Mouse (Mus musculus) forebrain, postnatal 0 days (tissue): ENCODE measurements around the gene Cdk4. TPM values are rescaled to one million over a fixed set of nuclear protein-coding genes. Genes with fewer than 3 reads are reported as not detected.

Experiments used
- ATAC-seq: fragments of 200-750 bp; cut with Nextera tagmentation; 2 replicates; pipeline ENCODE4 v1.8.0; 2017; ENCODE audit warnings: mild to moderate bottlenecking, moderate library complexity
- DNase-seq: peaks from one replicate; pipeline ENCODE4 v3.0.0-alpha.2; 2015
- H3K27ac ChIP-seq: fragments of 300-500 bp; sonication (generic); 2 replicates; pipeline ENCODE4 v1.5.1; 2014; ENCODE audit warnings: low read depth, mild to moderate bottlenecking, antibody characterized with exemption, low read length, moderate library complexity, mixed read lengths
- H3K27me3 ChIP-seq: fragments of 300-500 bp; sonication (generic); 2 replicates; pipeline ENCODE4 v1.6.1; 2014; ENCODE audit warnings: mild to moderate bottlenecking, low read length, mixed read lengths; ENCODE audit not compliant: insufficient read depth
- H3K36me3 ChIP-seq: fragments of 300-500 bp; sonication (generic); 2 replicates; pipeline ENCODE4 v1.6.1; 2014; ENCODE audit warnings: mild to moderate bottlenecking, moderate library complexity; ENCODE audit not compliant: insufficient read depth
- H3K4me1 ChIP-seq: fragments of 300-500 bp; sonication (generic); 2 replicates; pipeline ENCODE4 v1.6.1; 2014; ENCODE audit warnings: antibody characterized with exemption; ENCODE audit not compliant: insufficient read depth
- H3K4me2 ChIP-seq: fragments of 300-500 bp; sonication (generic); 2 replicates; pipeline ENCODE4 v1.6.1; 2014; ENCODE audit warnings: low read depth, mild to moderate bottlenecking, moderate library complexity
- H3K4me3 ChIP-seq: fragments of 300-500 bp; sonication (generic); 2 replicates; pipeline ENCODE4 v1.5.1; 2014; ENCODE audit warnings: low read depth, low read length, mixed read lengths
- H3K9ac ChIP-seq: fragments of 300-500 bp; sonication (generic); 2 replicates; pipeline ENCODE4 v1.6.1; 2014; ENCODE audit warnings: mild to moderate bottlenecking
- H3K9me3 ChIP-seq: fragments of 300-500 bp; sonication (generic); 2 replicates; pipeline ENCODE4 v1.6.1; 2016; ENCODE audit warnings: low read length
- CTCF ChIP-seq: sonication (generic); IDR thresholded peaks from 2 replicates; pipeline ENCODE4 v1.5.1; 2016; ENCODE audit warnings: antibody characterized with exemption, control low read depth, low read depth
- WGBS: fragments of 180-500 bp; shearing (Covaris S2); extraction: QIAGEN DNeasy Blood & Tissue Kit; methylation state at CpG from one replicate; pipeline ENCODE4 v1.1.7; 2014; 5-methylcytosine and 5-hydroxymethylcytosine counted together
- polyA plus RNA-seq: library from polyadenylated mRNA; unstranded; fragments of >200 nt; fragmentation: Nextera tagmentation; extraction: Ambion mirVana; gene quantifications from 2 replicates; pipeline ENCODE4 v1.2.1, GENCODE M21; 2015
- total RNA-seq: library from RNA; depleted of rRNA; stranded (reverse); fragments of >200 nt; gene quantifications from 2 replicates; pipeline ENCODE4 v1.2.3, GENCODE M21; 2014

The Cdk4 gene
- total and polyA plus RNA-seq, 2 experiments from 2014 or later = 445 to 656 TPM

GRCm38 (mm10) chr10:127062503-127062902 lies 831 bp upstream of the Cdk4 start:
- peak overlapping the region; percentile 88; the same call in 1 of the 2 replicates for H3K4me2 ChIP-seq
- H3K4me1 ChIP-seq = peaks cover 20% of the 10 kb centered on the region
- H3K36me3 ChIP-seq = peaks cover 34% of the 10 kb centered on the region
- WGBS = 73% methylated on average over 5 of the region's 5 CpGs
- H3K9me3 ChIP-seq = no peaks in the 10 kb centered on the region
- no peak overlapping the region for H3K4me3 ChIP-seq
- no peaks in the 10 kb centered on the region for H3K27me3 ChIP-seq
- H3K9ac ChIP-seq = no peak overlapping the region; the same call in 1 of the 2 replicates
- H3K27ac ChIP-seq = peak overlapping the region; percentile 83
- DNase-seq (no peak), ATAC-seq (no peak)
- TF ChIP-seq CTCF = no peak

- Histone ChIP-seq H3K27ac (peak overlapping the region; percentile 96), H3K27me3 (no peaks in the 10 kb centered on the region), H3K4me3 (peak overlapping the region; percentile 91), H3K4me1 (peaks cover 21% of the 10 kb centered on the region), H3K9ac (peak overlapping the region; percentile 94), H3K4me2 (peak overlapping the region; percentile 88), H3K9me3 (no peaks in the 10 kb centered on the region), H3K36me3 (peaks cover 42% of the 10 kb centered on the region)
- no peak for TF ChIP-seq CTCF
- ATAC-seq = peak; percentile 1; the same call in 1 of the 2 replicates
- WGBS = 12% methylated on average over 37 of the region's 37 CpGs
- no peak for DNase-seq
Measured at GRCm38 (mm10) chr10:127063913-127064870, 858 bp downstream of the Cdk4 start.

- no peaks in the 10 kb centered on the region for H3K9me3 ChIP-seq
Measured at GRCm38 (mm10) chr10:127065981-127066380, 2.6 kb downstream of the Cdk4 start.

GRCm38 (mm10) chr10:127066519-127067018 lies 3.2 kb downstream of the Cdk4 start:
- no peak overlapping the region for H3K4me3 ChIP-seq
- no peak for ATAC-seq
- H3K9me3 ChIP-seq = no peaks in the 10 kb centered on the region
- DNase-seq = no peak
- WGBS = 88% methylated on average over 14 of the region's 14 CpGs
- no peak overlapping the region for H3K9ac ChIP-seq
- no peak overlapping the region for H3K27ac ChIP-seq
- H3K36me3 ChIP-seq = peaks cover 42% of the 10 kb centered on the region
- no peak overlapping the region for H3K4me2 ChIP-seq
- H3K27me3 ChIP-seq = no peaks in the 10 kb centered on the region
- no peak for TF ChIP-seq CTCF
- peaks cover 27% of the 10 kb centered on the region for H3K4me1 ChIP-seq

More at GRCm38 (mm10) chr10:127065981-127066380, 2.6 kb downstream of the Cdk4 start:
- no peak for DNase-seq
- WGBS = 89% methylated on average over 9 of the region's 9 CpGs
- no peak overlapping the region for H3K4me2 ChIP-seq
- no peak overlapping the region for H3K27ac ChIP-seq
- H3K27me3 ChIP-seq = no peaks in the 10 kb centered on the region
- no peak for ATAC-seq
- no peak overlapping the region for H3K4me3 ChIP-seq
- H3K9ac ChIP-seq = no peak overlapping the region
- no peak for TF ChIP-seq CTCF
- H3K36me3 ChIP-seq = peaks cover 42% of the 10 kb centered on the region
- peaks cover 24% of the 10 kb centered on the region for H3K4me1 ChIP-seq

- DNase-seq (no peak), ATAC-seq (no peak)
- no peak for TF ChIP-seq CTCF
- Histone ChIP-seq H3K27me3 (no peaks in the 10 kb centered on the region), H3K9me3 (no peaks in the 10 kb centered on the region), H3K27ac (no peak overlapping the region), H3K9ac (peak overlapping the region; percentile 54; the same call in 1 of the 2 replicates), H3K4me3 (no peak overlapping the region), H3K4me1 (peaks cover 21% of the 10 kb centered on the region), H3K4me2 (peak overlapping the region; percentile 93), H3K36me3 (peaks cover 42% of the 10 kb centered on the region)
- WGBS = 76% methylated on average over 9 of the region's 9 CpGs
Measured at GRCm38 (mm10) chr10:127068360-127069038, 5.2 kb downstream of the Cdk4 start.

GRCm38 (mm10) chr10:127069281-127070189 lies 6.2 kb downstream of the Cdk4 start:
- H3K4me1 ChIP-seq = peaks cover 19% of the 10 kb centered on the region
- no peak for DNase-seq

More at GRCm38 (mm10) chr10:127069281-127070189, 6.2 kb downstream of the Cdk4 start:
- Histone ChIP-seq H3K4me3 (peak overlapping the region; percentile 50), H3K27ac (peak overlapping the region; percentile 84), H3K9me3 (no peaks in the 10 kb centered on the region), H3K27me3 (no peaks in the 10 kb centered on the region), H3K36me3 (peaks cover 42% of the 10 kb centered on the region), H3K4me2 (peak overlapping the region; percentile 93), H3K9ac (peak overlapping the region; percentile 54)
- TF ChIP-seq CTCF = no peak
- 5% methylated on average over 30 of the region's 30 CpGs for WGBS
- ATAC-seq = peak; percentile 87
